Mouse (Mus musculus) thymus, adult 2 months (tissue): ENCODE data around the gene Brat1.

Experiments used
- CTCF ChIP-seq: fragments of 200-500 bp; IDR thresholded peaks from 2 replicates; pipeline ENCODE4 v1.5.1; 2012; ENCODE audit warnings: mild to moderate bottlenecking, control low read depth, low read length, moderate library complexity, borderline replicate concordance; ENCODE audit not compliant: control insufficient read depth, poor library complexity, insufficient read depth; ENCODE audit errors: extremely low read depth
- POLR2A ChIP-seq: fragments of 200-500 bp; IDR thresholded peaks from 2 replicates; pipeline ENCODE4 v1.6.1; 2012; ENCODE audit warnings: mild to moderate bottlenecking, low read length, control low read depth, moderate library complexity; ENCODE audit not compliant: control insufficient read depth, poor library complexity, insufficient read depth; ENCODE audit errors: extremely low read depth

DNA sequence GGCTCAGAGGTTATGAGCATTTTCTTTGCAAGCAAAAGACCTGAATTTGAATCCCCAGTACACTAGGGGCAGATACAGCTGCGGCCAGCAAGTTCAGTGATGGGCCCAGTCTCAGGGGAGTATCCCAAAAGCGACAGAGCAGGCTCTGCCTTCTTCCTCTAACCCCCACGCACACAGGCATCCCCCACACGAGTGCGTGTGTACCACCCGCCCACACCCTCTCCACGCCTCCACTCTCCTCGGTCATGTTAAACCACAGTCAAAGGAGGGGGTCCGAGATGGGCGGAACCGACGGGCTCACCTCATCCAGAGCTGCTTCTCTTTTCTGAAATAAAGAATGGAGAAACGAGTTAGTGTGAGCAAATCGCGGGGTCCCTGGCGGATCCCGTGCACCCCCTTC is 30.8 kb upstream of the Brat1 start:
- TF ChIP-seq CTCF (no peak), POLR2A (no peak)
